ENCODE assay signal across 8 mouse cellular contexts in the genomic region with DNA sequence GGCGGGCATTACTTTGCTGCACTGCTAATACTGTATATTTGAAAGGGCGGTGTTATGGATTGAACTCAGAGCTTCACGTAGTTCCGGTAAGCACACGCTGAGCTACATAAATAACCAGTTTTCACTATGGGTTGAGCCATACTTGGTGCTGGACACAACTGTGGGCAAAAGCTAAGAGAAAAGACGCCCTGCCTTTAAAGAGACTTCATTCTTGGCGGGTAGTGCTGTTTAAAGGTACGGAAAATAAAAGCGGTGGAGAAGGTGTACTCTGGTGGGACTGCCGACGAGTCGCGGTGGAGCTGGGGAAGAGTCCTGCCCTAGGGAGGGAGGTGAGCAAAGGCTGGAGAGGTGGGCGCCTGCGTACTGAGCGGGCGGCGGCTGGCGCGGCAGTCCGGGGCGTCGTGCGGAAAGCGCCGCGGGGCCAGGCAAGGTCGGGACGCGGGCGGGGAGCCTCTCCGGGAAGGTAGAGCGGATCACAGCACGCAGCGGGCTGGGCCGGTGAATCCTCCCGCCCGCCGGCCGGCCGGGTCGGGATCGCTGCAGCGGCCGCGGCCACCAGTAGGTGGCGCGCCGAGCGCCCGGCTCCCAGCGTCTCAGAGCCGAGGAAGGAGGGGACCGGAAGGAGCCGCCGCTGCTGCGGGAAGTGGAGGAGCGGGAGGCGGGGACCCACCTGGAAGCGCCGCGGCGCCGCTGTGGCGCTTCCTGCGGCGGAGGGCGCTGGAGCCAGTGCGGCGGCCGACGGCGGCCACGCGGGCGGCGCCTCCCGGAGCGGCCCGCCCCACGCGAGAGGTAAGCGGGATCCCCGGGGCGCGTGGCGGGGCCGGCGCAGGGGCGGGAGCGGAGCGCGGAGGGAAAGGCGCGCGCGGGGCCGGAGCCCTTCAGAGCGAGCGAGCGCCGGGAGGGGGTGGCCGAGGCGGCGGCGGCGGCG. TPM values are rescaled to one million over a fixed set of nuclear protein-coding genes. Genes with fewer than 3 reads are reported as not detected.
DNase-seq lines count a peak whose midpoint lies in the region; ATAC-seq and TF ChIP-seq lines count a peak whose summit lies in the region.

Zzz3 (plus strand) TSS at position 124 of the 928 bp plus-strand sequence.

- H3K27ac ChIP-seq in forebrain, postnatal 0 days (ENCODE audit: low read depth, low read length): peak within 1 kb of the TSS; percentile 99
- H3K27ac ChIP-seq in lung, embryonic 15.5 days: peak within 1 kb of the TSS; percentile 100

- DNase-seq in G1E (ENCODE audit: low spot score): peak; percentile 79
- DNase-seq in cerebellum, adult 18-20 months: peak; percentile 91 to 94
- peak; percentile 93 for DNase-seq in forebrain, postnatal 0 days
- DNase-seq in heart, postnatal 4 days: peak; percentile 95
- DNase-seq in layer of hippocampus, adult 8-10 months (ENCODE audit: low spot score in 2 of 2): peak; percentile 82 to 85
- DNase-seq in ovary, adult 18-20 months (ENCODE audit: low spot score): peak; percentile 87
- peak; percentile 94 for DNase-seq in thymus, postnatal 0 days (ENCODE audit: low spot score)

- peak within 1 kb of the TSS; percentile 89 for H3K9ac ChIP-seq in forebrain, postnatal 0 days
- peak within 1 kb of the TSS; percentile 94 for H3K9ac ChIP-seq in lung, embryonic 15.5 days

- no peaks in the 10 kb centered on the region for H3K27me3 ChIP-seq in G1E (ENCODE audit: insufficient read depth, low read length)
- H3K27me3 ChIP-seq in forebrain, postnatal 0 days (ENCODE audit: insufficient read depth, low read length): no peaks in the 10 kb centered on the region
- H3K27me3 ChIP-seq in lung, embryonic 15.5 days: no peaks in the 10 kb centered on the region

- peak within 1 kb of the TSS; percentile 80 for H3K4me2 ChIP-seq in forebrain, postnatal 0 days (ENCODE audit: low read depth)
- H3K4me2 ChIP-seq in lung, embryonic 15.5 days: peak within 1 kb of the TSS; percentile 77

- H3K4me3 ChIP-seq in G1E (ENCODE audit: low read depth, low read length): peak within 1 kb of the TSS; percentile 87
- H3K4me3 ChIP-seq in forebrain, postnatal 0 days (ENCODE audit: low read depth, low read length): peak within 1 kb of the TSS; percentile 85
- peak within 1 kb of the TSS; percentile 96 for H3K4me3 ChIP-seq in lung, embryonic 15.5 days

- peak; percentile 48; the same call in 1 of the 2 replicates for TF ChIP-seq CTCF in G1E (IDR thresholded peaks at IDR 0.05; ENCODE audit: low read depth, low read length)
- peak; percentile 85 for TF ChIP-seq CTCF in forebrain, postnatal 0 days (IDR thresholded peaks at IDR 0.05; ENCODE audit: low read depth)

- ATAC-seq in G1E (ENCODE audit: extremely low read depth, insufficient number of reproducible peaks, low FRiP score, poor library complexity, severe bottlenecking): peak; percentile 59
- peak; percentile 93 for ATAC-seq in forebrain, postnatal 0 days
- ATAC-seq in lung, embryonic 15.5 days (ENCODE audit: borderline replicate concordance, extremely low read depth, low FRiP score, low TSS enrichment): peak; percentile 92

- no peaks in the 10 kb centered on the region for H3K9me3 ChIP-seq in G1E (replicated peaks)
- no peaks in the 10 kb centered on the region for H3K9me3 ChIP-seq in forebrain, postnatal 0 days (ENCODE audit: low read length)
- H3K9me3 ChIP-seq in lung, embryonic 15.5 days: no peaks in the 10 kb centered on the region

- peaks cover 35% of the 10 kb centered on the region for H3K36me3 ChIP-seq in G1E (replicated peaks)
- peaks cover 6% of the 10 kb centered on the region; the same call in 1 of the 2 replicates for H3K36me3 ChIP-seq in forebrain, postnatal 0 days (ENCODE audit: insufficient read depth)
- peaks cover 12% of the 10 kb centered on the region for H3K36me3 ChIP-seq in lung, embryonic 15.5 days

- WGBS in forebrain, postnatal 0 days: under 1% methylated on average over 85 of the region's 108 CpGs
- WGBS in lung, embryonic 15.5 days: under 1% methylated on average over 68 of the region's 108 CpGs

- H3K4me1 ChIP-seq in G1E (ENCODE audit: insufficient read depth, low read depth, low read length): peaks cover 47% of the 10 kb centered on the region
- H3K4me1 ChIP-seq in forebrain, postnatal 0 days (ENCODE audit: insufficient read depth): no peaks in the 10 kb centered on the region
- peaks cover 34% of the 10 kb centered on the region for H3K4me1 ChIP-seq in lung, embryonic 15.5 days

RNA-seq across cellular contexts. Expression of gene Zzz3, which starts in this region (rescaled TPM):
- total RNA-seq in G1E (2014; fragmentation: Nextera tagmentation): 64.4 and 86.9 TPM in 2 replicates
- total RNA-seq in G1E (2017): 81.3 and 85.5 TPM in 2 replicates
- polyA plus RNA-seq in G1E (2012): 11.8 and 14.3 TPM in 2 replicates
- total RNA-seq in forebrain, postnatal 0 days (2014; rRNA removed): 32.7 and 43.4 TPM in 2 replicates
- 16.1 and 22.6 TPM in 2 replicates for polyA plus RNA-seq in forebrain, postnatal 0 days (2015; fragmentation: Nextera tagmentation; extraction: Ambion mirVana)
- 10 to 100 TPM; 34.2 to 34.9 TPM for total RNA-seq in heart, postnatal 4 days (2021)
- total RNA-seq in layer of hippocampus, adult 8-10 months (2022): 10 to 100 TPM; 45.9 to 51.5 (median 47.7) TPM
- polyA plus RNA-seq in lung, embryonic 15.5 days (2015; fragmentation: Nextera tagmentation; extraction: Ambion mirVana): 46.3 and 46.9 TPM in 2 replicates
- polyA plus RNA-seq in thymus, postnatal 0 days (2015; fragmentation: Nextera tagmentation; extraction: Ambion mirVana): 41.7 and 44.6 TPM in 2 replicates

Comparison
In these comparisons a context has a peak if more than half of its experiments do, and no peak if none do; other contexts are left out.
1. Peak in every context shown above with its lines: DNase-seq, ATAC-seq, H3K4me3 ChIP-seq and H3K27ac ChIP-seq.